Mouse (Mus musculus): ENCODE results near the gene Thada.

- TF ChIP-seq CTCF (IDR thresholded peaks at IDR 0.05; ENCODE audit: borderline replicate concordance, insufficient read depth, low read depth, low read length): no peak
- TF ChIP-seq POLR2A (IDR thresholded peaks at IDR 0.05; ENCODE audit: borderline replicate concordance, insufficient read depth, low read length): no peak
Observed at GRCm38 (mm10) chr17:84380340-84380739, 85.7 kb downstream of the Thada start.

Data from cerebellum, adult 2 months (tissue).